ENCODE assay signal across 8 mouse cellular contexts in the genomic region with DNA sequence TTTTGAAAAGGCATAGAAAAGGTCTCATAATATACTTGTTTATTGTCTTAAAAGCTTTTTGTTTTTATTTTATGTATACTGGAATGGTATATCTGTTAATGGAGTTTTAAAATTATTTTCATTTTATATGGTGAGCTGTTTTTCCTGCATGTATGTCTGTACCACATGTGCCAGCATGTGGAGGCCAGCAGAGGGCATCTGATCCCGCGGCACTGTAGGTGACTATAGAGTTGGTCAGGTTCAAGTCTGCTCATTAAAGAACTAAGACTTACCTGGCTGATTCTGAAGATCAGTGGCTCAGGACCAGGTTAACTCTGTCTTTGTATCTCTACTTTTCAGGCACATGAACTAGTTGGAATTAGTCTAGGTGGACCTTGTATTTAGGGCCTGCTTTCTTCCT. TPM values are rescaled to one million over a fixed set of nuclear protein-coding genes. Genes with fewer than 3 reads are reported as not detected.
DNase-seq lines count a peak whose midpoint lies in the region; ATAC-seq and TF ChIP-seq lines count a peak whose summit lies in the region.

No protein-coding gene starts in this region.

- no peak overlapping the region for H3K9ac ChIP-seq in liver, embryonic 11.5 days (ENCODE audit: low read depth, low read length)

- H3K27ac ChIP-seq in cerebellum, adult 2 months (ENCODE audit: insufficient read depth, low read length), result no peak overlapping the region
- H3K27ac ChIP-seq in liver, embryonic 11.5 days (ENCODE audit: low read depth, low read length), result no peak overlapping the region

- no peak overlapping the region for H3K4me2 ChIP-seq in liver, embryonic 11.5 days

- no peak for ATAC-seq in liver, embryonic 11.5 days (replicated peaks; ENCODE audit: low FRiP score)
- no peak for ATAC-seq in Patski

- H3K36me3 ChIP-seq in liver, embryonic 11.5 days (ENCODE audit: control insufficient read depth, insufficient read depth, low read length), result no peaks in the 10 kb centered on the region

- H3K27me3 ChIP-seq in cerebellum, adult 2 months (ENCODE audit: control insufficient read depth, insufficient read depth, low read length), result no peaks in the 10 kb centered on the region
- no peaks in the 10 kb centered on the region for H3K27me3 ChIP-seq in liver, embryonic 11.5 days (replicated peaks; ENCODE audit: control insufficient read depth, insufficient read depth, low read length)
- H3K27me3 ChIP-seq in Patski, result no peaks in the 10 kb centered on the region

- peak; percentile 43; the same call in 1 of the 2 replicates for TF ChIP-seq CTCF in cerebellum, adult 2 months (IDR thresholded peaks at IDR 0.05; ENCODE audit: borderline replicate concordance, insufficient read depth, low read depth, low read length)
- peak; percentile 57 for TF ChIP-seq CTCF in Patski (IDR thresholded peaks at IDR 0.05)

- in situ Hi-C loops in Patski (cut with MboI; ENCODE audit: low pct_unique_long_range_greater_than_20kb), result no loop called here

- no peak overlapping the region for H3K4me3 ChIP-seq in cerebellum, adult 2 months (replicated peaks; ENCODE audit: insufficient read depth, low read depth, low read length)
- no peak overlapping the region for H3K4me3 ChIP-seq in liver, embryonic 11.5 days (ENCODE audit: low read depth, low read length)

- CTCF ChIA-PET in Patski (lab: Charles Lee), result interaction anchor here (1.0 to 1.9 kb wide), 2 partner anchors 10 to 20 kb away, joined by 3 to 4 read pairs; no protein-coding TSS in a partner anchor

- no peaks in the 10 kb centered on the region for H3K4me1 ChIP-seq in cerebellum, adult 2 months (ENCODE audit: control insufficient read depth, insufficient read depth, low read length)
- H3K4me1 ChIP-seq in liver, embryonic 11.5 days (replicated peaks; ENCODE audit: control insufficient read depth, insufficient read depth, low read length), result no peaks in the 10 kb centered on the region

- POLR2A ChIA-PET in Patski (lab: Charles Lee), result no interaction called here

- H3K9me3 ChIP-seq in liver, embryonic 11.5 days (ENCODE audit: control insufficient read depth, low read length), result no peaks in the 10 kb centered on the region

- no peak for TF ChIP-seq POLR2A in cerebellum, adult 2 months (IDR thresholded peaks at IDR 0.05; ENCODE audit: borderline replicate concordance, insufficient read depth, low read length)

- WGBS in cerebellum, adult 2 months, result 54% methylated on average over 2 of the region's 2 CpGs
- 56% methylated on average over 2 of the region's 2 CpGs for WGBS in liver, embryonic 11.5 days

- DNase-seq in cerebellum, adult 2 months, result no peak
- no peak for DNase-seq in cerebellum, postnatal 36 days
- peak; percentile 20 for DNase-seq in liver
- no peak for DNase-seq in liver, embryonic 11.5 days (ENCODE audit: low spot score)
- no peak for DNase-seq in Patski (ENCODE audit: low read depth, low spot score)
- DNase-seq in naive thymus-derived CD4-positive, alpha-beta T cell, adult 2 months (ENCODE audit: low read depth), result peak; percentile 14
- no peak for DNase-seq in layer of hippocampus, postnatal 36 days
- DNase-seq in ovary, postnatal 36 days (ENCODE audit: low spot score), result no peak

RNA-seq across cellular contexts. Expression of a gene that starts 26.7 kb away (rescaled TPM):
- polyA plus RNA-seq in cerebellum, adult 2 months (2012; rRNA removed), result 11.1 and 11.2 TPM in 2 replicates
- 4.7 and 6.1 TPM in 2 replicates for polyA plus RNA-seq in liver, embryonic 11.5 days (2014; fragmentation: Nextera tagmentation; extraction: Ambion mirVana)
- polyA plus RNA-seq in Patski (2021), result 11.0 TPM
- total RNA-seq in layer of hippocampus, postnatal 36 days (2021), result 1 to 10 TPM; 3.2 to 3.5 TPM

Comparison
In these comparisons a context has a peak if more than half of its experiments do, and no peak if none do; other contexts are left out.
1. DNase-seq: peak in liver (single experiment) and naive thymus-derived CD4-positive, alpha-beta T cell, adult 2 months (single experiment); none in cerebellum, adult 2 months (0 of 2), cerebellum, postnatal 36 days (0 of 2), liver, embryonic 11.5 days (single experiment), Patski (single experiment), layer of hippocampus, postnatal 36 days (0 of 2) and ovary, postnatal 36 days (single experiment).